ENCODE assay signal across 8 mouse cellular contexts in the genomic region with DNA sequence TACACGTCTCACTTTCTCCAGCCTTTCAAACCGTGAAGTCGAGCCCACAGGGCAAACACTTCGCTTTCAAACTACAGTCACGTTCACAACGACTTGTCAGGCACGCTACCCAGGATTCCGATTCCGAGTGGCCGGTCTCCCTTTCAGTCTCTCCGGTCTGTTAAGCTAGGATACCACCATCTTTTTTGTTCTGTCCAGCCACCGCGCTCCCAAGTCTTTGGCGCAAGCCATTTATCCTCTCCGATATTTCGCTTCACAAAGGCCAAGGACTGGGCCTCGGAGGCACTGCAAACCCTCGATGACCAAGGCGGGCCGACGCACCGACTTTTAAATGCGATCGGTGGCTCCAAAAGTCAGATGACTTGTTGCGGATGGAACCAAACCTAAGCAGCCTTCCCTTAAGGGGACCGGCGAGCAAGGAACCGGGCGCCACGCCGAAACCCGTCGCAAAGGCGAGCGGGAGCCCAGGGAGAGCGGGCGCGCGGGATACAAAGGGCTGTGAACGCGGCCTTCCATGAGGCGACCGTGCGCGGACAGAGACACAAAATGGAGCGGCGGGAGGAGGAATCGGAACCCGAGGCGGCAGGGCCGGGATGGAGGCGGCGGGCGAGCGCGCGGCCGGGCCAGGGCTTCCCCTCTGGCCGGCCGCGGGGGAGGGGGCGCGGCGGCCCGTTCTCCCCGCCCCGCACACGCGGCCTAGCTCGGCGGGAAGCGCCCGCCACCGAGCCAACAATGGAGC. TPM values are rescaled to one million over a fixed set of nuclear protein-coding genes. Genes with fewer than 3 reads are reported as not detected.
DNase-seq lines count a peak whose midpoint lies in the region; ATAC-seq and TF ChIP-seq lines count a peak whose summit lies in the region.

No protein-coding gene starts in this region.

- H3K27ac ChIP-seq in hindbrain, postnatal 0 days = peak overlapping the region; percentile 99

- no peaks in the 10 kb centered on the region for H3K36me3 ChIP-seq in hindbrain, postnatal 0 days (ENCODE audit: insufficient read depth, low read length)

- H3K4me2 ChIP-seq in hindbrain, postnatal 0 days (ENCODE audit: low read depth, low read length) = peak overlapping the region; percentile 76

- under 1% methylated on average over 60 of the region's 74 CpGs for WGBS in hindbrain, postnatal 0 days

- peak overlapping the region; percentile 99 for H3K4me3 ChIP-seq in hindbrain, postnatal 0 days (ENCODE audit: low read length)

- ATAC-seq in hindbrain, postnatal 0 days = peak; percentile 25
- peak; percentile 55 for ATAC-seq in megakaryocyte, adult 5-6 weeks (ENCODE audit: poor library complexity, severe bottlenecking)

- TF ChIP-seq CTCF in hindbrain, postnatal 0 days (IDR thresholded peaks at IDR 0.05; ENCODE audit: low read depth) = no peak

- no peaks in the 10 kb centered on the region for H3K4me1 ChIP-seq in hindbrain, postnatal 0 days (ENCODE audit: insufficient read depth, low read length)

- peak overlapping the region; percentile 97 for H3K9ac ChIP-seq in hindbrain, postnatal 0 days (replicated peaks; ENCODE audit: low read length)

- H3K27me3 ChIP-seq in hindbrain, postnatal 0 days (ENCODE audit: insufficient read depth, low read length) = no peaks in the 10 kb centered on the region

- peak; percentile 52 for DNase-seq in ZHBTc4 (ENCODE audit: low read depth, low spot score)
- DNase-seq in cerebellum, postnatal 25 days = peak; percentile 70 to 71
- peak; percentile 12 to 22 for DNase-seq in gastrocnemius, adult 8-10 months (ENCODE audit: low spot score in 2 of 2)
- DNase-seq in hindbrain, postnatal 0 days (ENCODE audit: low spot score) = peak; percentile 62
- DNase-seq in left cerebral cortex, postnatal 10 days (ENCODE audit: extremely low spot score in 1 of 2, low spot score in 2 of 2) = peak; percentile 32 to 70
- peak; percentile 46 to 58 for DNase-seq in right cerebral cortex, adult 2 months (ENCODE audit: low spot score in 2 of 2)
- peak; percentile 52 for DNase-seq in urinary bladder, adult 2 months (ENCODE audit: low spot score)

- intact Hi-C loops in left cerebral cortex, postnatal 10 days (cut with DNase I) = loop anchor here (5.0 kb wide), 1 partner anchor 56 kb away; no protein-coding TSS in a partner anchor

- H3K9me3 ChIP-seq in hindbrain, postnatal 0 days (ENCODE audit: low read length) = no peaks in the 10 kb centered on the region

RNA-seq across cellular contexts. Expression of gene Cpsf6, which starts 3.8 kb away (rescaled TPM):
- total RNA-seq in gastrocnemius, adult 8-10 months (2022) = 10 to 100 TPM; 16.8 to 22.6 (median 18.5) TPM
- 100.0 and 127 TPM in 2 replicates for total RNA-seq in hindbrain, postnatal 0 days (2014; rRNA removed)
- polyA plus RNA-seq in hindbrain, postnatal 0 days (2015; fragmentation: Nextera tagmentation; extraction: Ambion mirVana) = 82.0 and 83.2 TPM in 2 replicates
- 100 to 1,000 TPM; 104 to 110 TPM for total RNA-seq in left cerebral cortex, postnatal 10 days (2021)
- total RNA-seq in megakaryocyte, adult 5-6 weeks (2015) = 70.3 and 88.4 TPM in 2 replicates
- 87.7 and 103 TPM in 2 replicates for total RNA-seq in megakaryocyte, adult 5-6 weeks (2017)
- polyA plus RNA-seq in urinary bladder, adult 2 months (2012; rRNA removed) = 35.9 and 43.5 TPM in 2 replicates

Comparison
In these comparisons a context has a peak if more than half of its experiments do, and no peak if none do; other contexts are left out.
1. Peak in every context shown above with its lines: DNase-seq, ATAC-seq, H3K4me3 ChIP-seq and H3K27ac ChIP-seq.
2. DNase-seq: peak in every context shown above with its lines; median percentile 70 in cerebellum, postnatal 25 days; 62 in hindbrain, postnatal 0 days; 52 in ZHBTc4; 52 in right cerebral cortex, adult 2 months; 52 in urinary bladder, adult 2 months; 51 in left cerebral cortex, postnatal 10 days; 17 in gastrocnemius, adult 8-10 months.